Mouse (Mus musculus): ENCODE results near the gene Ntng1. TPM values are rescaled to one million over a fixed set of nuclear protein-coding genes. Genes with fewer than 3 reads are reported as not detected.

Ntng1 gene
- polyA plus RNA-seq, 1 experiment from 2014 or later: 7.1 TPM

Other genes with a start within 250 kb of the Ntng1 start
- gene Prmt6, start 107.0 kb upstream of the Ntng1 start, polyA plus RNA-seq (2014; fragmentation: Nextera tagmentation; extraction: Ambion mirVana): 32.4 and 32.9 TPM in 2 replicates